Mouse (Mus musculus): ENCODE data around the gene Naip2.

Gene Naip2

GRCm38 (mm10) chr13:100112218-100112972 lies 89.5 kb downstream of the Naip2 start:
- no peak for DNase-seq (ENCODE audit: extremely low spot score, low spot score)

GRCm38 (mm10) chr13:100107652-100108472 lies 94.0 kb downstream of the Naip2 start, which contains the start of gene Serf1:
Serf1 (plus strand) TSS chr13:100108012.
- DNase-seq (ENCODE audit: extremely low spot score, low spot score) = peak; percentile 84

- peak; percentile 98 for DNase-seq (ENCODE audit: extremely low spot score, low spot score)
Measured at GRCm38 (mm10) chr13:100103748-100104254, 98.1 kb downstream of the Naip2 start, which contains the start of gene Bdp1. Bdp1 (minus strand) TSS chr13:100104070.

- DNase-seq (ENCODE audit: extremely low spot score, low spot score) = no peak
Measured at GRCm38 (mm10) chr13:100103052-100103658, 98.7 kb downstream of the Naip2 start.

DNA sequence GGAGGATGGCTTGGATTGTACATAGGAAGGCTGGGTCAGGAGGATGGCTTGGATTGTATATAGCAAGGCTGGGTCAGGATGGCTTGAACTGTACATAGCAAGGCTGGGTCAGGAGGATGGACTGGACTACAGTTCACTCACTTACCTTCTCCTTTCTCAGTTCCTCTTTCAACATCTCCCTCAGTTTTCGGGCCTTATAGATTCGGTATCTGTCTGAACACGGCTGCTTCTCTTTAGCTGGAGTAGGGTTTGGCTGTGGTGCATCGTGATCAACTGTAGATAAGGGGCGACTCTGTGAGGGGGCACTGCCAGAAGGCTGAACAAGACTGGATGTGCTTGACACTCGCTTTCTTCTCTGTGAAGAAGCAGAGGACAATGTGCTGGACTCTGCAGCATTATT lies 103.1 kb downstream of the Naip2 start:
- DNase-seq (ENCODE audit: extremely low spot score, low spot score) = no peak

Measured in neural tube, embryonic 10.5 days (tissue).